Mouse (Mus musculus) kidney, postnatal 36 days (tissue): ENCODE data around the gene Hist3h2ba.

Source experiments
- DNase-seq, 2 experiments: peaks; one replicate each; pipeline ENCODE4 v3.0.0; 2021 to 2022; ENCODE audit warnings: mixed read lengths in 2 of 2

The Hist3h2ba gene

GRCm38 (mm10) chr11:58948542-58949479, at the start of gene Hist3h2ba:
Hist3h2ba (plus strand) TSS chr11:58948920.
- DNase-seq = peak; percentile 61 to 76

DNA sequence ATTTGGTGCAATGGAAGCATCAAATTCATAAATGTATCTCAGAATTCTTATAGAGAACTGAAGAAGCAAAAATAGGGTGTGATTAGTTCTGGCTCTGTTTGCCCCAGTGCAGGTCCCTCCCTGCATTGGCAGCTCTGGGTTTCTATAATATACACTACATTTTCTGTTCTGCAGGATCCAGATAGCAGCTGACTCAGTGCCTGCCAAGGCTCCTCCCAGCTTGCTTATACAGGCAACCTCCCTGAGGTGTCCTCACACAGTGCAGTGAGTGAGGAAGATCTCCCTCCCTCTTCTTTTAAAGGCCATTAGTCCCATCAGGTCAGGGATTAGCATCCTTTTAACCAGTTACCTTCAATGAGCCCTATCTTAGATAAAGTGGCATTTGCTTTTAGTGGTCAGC, 47.6 kb upstream of the Hist3h2ba start:
- no peak for DNase-seq

GRCm38 (mm10) chr11:58903511-58904409, 45.0 kb upstream of the Hist3h2ba start, which contains the start of gene Zfp39:
Zfp39 (minus strand) TSS chr11:58904225.
- peak; percentile 95 to 97 for DNase-seq

- DNase-seq = no peak
These were observed 44.4 kb upstream of the Hist3h2ba start for GRCm38 (mm10) chr11:58904410-58904718.

DNA sequence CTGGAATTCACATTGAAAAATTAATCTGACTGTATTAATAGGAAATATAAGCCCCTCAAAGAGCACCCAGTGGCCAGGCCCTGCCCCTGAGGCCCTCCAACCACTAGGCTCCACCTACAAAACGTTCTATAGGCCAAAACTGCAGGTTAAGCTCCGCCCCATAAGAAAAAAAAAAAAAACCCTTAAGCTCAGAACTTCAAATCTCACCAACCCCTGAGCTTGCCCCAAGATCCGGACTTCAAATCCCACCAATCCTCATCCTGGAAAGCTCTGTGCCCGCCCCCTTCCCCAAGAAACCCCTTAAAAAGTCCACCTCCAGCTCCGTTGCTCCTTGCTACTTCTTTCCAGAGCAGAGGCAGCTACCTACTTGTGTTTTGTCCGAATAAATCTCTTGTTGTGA, 43.9 kb upstream of the Hist3h2ba start:
- peak; percentile 19 to 27 for DNase-seq

DNA sequence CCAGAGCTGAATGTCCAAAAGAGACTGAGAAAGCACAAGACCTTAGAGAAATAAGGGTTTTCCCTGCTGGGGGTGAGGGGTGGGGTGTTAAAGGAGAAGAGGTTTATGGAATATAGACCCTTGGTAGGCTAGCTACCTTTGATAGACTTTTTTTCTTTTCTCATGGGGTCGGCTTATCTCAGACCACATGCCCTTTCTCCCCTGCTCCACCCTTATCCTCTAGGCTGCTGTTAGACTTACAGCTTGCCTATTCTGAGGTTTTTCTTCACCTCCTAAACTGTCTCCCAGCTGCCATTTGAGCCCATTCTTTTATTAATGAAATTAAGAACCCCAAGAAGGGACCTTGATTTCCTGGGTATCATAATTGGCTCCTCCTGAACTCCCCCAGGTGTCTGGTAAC, 34.9 kb upstream of the Hist3h2ba start:
- DNase-seq = no peak

DNA sequence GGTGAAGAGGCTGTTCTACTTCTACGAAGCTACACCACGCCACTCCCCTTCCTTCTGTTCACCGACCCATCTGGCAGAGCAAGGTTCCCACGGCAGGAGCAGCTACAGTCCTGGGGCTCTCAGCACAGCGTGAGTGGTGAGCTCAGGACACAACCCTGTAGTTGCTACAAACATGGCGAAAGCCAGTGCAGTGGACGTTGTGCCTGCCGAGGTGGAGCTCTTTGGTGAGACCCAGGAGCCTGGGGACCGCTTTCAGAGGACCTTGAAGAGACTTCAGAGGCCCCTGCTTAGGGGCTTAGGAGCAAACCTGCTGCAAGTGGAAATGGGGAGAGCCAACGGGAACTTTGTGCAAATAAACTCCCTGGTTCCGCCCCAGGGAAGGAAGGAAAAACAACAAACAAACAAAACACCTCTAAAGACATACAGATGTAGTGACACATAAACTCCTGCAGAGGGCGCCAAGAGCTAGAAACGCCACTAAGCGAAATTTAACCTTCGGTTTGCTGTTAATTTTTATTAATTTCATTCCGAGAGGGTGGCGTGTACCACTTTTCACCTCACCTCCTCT, 34.2 kb upstream of the Hist3h2ba start:
- peak; percentile 35 to 62 for DNase-seq

- peak; percentile 39 to 75 for DNase-seq
These were observed 31.6 kb upstream of the Hist3h2ba start for GRCm38 (mm10) chr11:58916879-58917744.

DNA sequence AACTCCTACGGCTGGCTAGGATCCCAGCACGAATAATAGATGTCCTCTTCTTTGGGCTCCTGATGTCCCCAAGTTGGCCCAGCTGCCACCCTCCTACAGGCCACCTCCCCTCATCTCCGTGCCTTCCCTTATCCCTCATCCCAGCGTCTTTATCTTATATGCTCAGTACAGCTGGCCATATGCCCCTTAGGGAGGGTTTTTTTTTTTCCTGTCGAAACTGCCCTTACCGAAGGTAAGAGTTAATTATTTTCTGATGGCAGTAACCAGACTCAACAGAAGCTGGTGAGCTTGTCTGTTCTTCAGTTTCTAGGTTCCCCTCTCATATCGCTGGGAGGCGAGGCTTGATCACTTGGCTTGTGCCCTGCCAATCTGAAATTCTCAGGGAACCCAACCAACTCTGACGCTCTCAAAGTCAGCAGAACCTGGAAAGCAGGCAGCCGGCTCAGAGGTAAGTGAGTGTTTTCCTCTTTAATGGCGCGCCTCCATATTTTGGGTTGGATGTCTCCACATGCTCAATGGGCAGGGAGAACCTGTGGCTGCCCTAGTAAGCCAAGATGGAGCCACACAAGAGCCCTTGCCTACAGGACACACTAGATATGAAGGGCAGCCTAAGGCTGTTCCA, 30.9 kb upstream of the Hist3h2ba start, which contains the start of gene Btnl10:
TSS of gene Btnl10 (plus strand) at position 164 of the 622 bp plus-strand sequence.
- no peak for DNase-seq

GRCm38 (mm10) chr11:58918759-58919158, 30.0 kb upstream of the Hist3h2ba start:
- DNase-seq = no peak

- DNase-seq = no peak
These were observed 26.3 kb upstream of the Hist3h2ba start for GRCm38 (mm10) chr11:58922420-58922819.

GRCm38 (mm10) chr11:58926651-58927050, 22.1 kb upstream of the Hist3h2ba start:
- peak; percentile 62 to 74 for DNase-seq

DNA sequence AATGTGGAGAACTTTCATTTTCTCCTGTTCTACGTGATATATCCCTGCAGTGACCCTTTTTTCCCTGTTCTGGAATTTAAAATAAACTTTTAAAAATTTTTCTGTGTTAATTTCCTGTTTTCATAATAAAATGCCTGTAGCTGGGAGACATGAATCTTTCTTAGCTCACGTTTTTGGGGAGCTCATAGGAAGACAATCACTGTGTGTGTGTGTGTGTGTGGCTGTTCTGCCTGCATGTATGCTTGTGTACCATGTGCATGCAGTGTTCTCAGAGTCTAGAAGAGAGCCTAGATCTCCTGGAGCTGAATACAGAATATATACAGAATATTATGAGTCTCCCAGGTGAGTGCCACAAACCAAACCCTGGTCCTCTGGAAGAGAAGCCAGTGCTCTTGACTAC, 21.7 kb upstream of the Hist3h2ba start:
- no peak for DNase-seq

DNA sequence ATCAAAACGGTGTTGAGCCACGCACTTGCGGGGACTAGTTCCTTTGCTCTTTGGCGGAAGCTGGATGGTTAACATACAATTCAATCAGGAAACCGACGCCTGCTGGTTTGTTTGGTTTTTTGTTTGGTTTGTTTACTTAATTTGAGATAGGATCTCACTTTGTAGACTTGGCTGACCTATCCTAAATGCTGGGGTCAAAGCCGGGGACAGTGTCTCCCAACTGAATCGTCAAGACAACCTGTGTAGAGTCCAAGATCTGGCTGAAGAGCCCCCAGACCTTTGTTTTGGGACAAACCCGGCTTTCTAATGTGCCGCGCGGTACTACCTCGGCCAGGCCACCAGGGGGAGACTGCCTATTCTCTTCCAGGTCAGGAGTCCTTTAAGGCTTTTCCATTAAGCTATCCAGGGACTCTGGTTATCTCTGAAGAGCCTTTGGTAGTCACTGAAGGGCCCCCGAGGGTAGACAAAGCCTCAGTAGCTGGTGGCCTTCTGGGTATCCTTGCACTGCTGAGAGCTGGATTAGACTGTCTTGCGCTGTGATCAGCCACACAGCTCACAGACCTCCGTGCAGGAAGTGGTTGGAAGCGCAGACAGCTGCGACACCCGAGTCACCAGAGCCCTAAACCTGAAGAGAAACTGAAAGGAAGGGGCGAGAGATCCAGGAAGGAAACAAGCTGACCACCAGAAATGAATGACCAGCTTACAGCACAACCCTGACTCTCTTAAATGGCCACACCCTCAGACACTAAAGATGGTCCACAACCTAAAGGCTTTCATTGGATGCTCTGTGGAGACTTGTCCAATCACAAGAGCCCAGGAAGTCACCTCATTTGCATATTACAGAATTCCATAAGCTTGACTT, 20.7 kb upstream of the Hist3h2ba start:
- peak; percentile 61 to 75 for DNase-seq

DNA sequence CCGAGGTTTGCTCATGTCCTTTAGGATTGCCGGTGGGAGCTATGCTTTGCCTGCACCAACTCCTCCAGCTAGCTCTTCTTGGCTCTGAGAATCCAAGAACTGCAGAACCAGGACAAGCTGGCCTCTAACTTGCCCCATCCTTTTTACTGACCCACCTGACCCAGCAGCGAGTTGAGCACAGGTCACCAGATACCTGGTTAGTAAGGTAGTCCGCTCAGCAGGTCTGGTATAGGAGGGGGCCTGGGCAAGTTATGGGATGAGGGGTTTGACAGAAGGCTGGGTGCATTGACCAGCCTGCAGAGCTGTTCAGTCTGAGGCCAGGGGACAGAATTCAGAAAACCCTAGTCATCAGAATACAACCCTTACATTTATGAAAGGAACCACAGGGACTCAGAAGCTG, 19.7 kb upstream of the Hist3h2ba start:
- DNase-seq = no peak

- peak; percentile 60 to 68 for DNase-seq
These were observed 19.1 kb upstream of the Hist3h2ba start for GRCm38 (mm10) chr11:58929641-58930040.

GRCm38 (mm10) chr11:58930254-58930653, 18.5 kb upstream of the Hist3h2ba start:
- DNase-seq = no peak

DNA sequence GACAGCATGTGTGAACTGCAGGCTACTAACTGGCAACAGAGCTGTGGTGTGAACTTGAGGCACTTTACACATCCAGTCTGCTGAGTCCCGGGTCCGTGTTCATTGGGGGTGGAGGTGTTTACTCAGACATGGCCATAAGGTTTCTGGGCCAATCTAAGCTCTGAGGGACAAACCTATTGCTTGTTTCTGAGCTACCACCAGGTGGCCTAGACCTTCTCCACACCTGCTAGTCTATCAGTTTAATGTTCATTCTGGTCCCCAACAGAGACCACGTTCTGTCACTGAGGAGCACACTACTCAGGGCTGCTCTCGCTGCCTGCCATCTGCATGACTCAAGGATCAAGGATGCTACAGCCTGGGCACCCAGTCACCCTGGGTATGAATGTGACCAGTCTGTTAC, 17.1 kb upstream of the Hist3h2ba start:
- peak in 1 of 2 experiments; percentile 32 for DNase-seq

DNA sequence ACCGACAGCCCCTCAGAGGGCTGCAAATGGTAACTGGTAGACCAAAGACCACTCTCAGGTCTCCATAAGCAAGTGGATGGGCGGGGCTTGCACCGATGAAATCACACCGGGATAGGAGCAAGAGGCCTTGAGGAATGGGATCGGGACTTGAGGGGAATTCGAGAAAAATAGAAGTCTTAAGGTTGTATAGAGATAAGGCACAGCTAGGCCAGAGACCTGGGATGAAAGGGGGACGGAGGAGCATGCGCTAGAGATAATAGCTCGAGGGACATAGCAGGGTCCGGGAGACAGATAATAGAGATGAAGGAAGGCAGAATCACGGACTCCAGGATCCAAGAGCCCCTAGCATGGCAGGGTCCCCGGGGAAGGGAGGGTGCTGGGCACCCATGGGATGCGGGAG, 10.8 kb upstream of the Hist3h2ba start:
- peak in 1 of 2 experiments; percentile 33 for DNase-seq

GRCm38 (mm10) chr11:58938322-58939087, 10.2 kb upstream of the Hist3h2ba start, which contains the start of gene Rnf187:
Rnf187 (minus strand) TSS chr11:58938916.
- peak; percentile 95 to 96 for DNase-seq
